Mouse (Mus musculus): ENCODE data around the gene BC049715. TPM values are rescaled to one million over a fixed set of nuclear protein-coding genes. Genes with fewer than 3 reads are reported as not detected.
"Not testable (repeated sequence)": the region's sequence is repeated elsewhere in the genome, so short reads cannot be mapped to it uniquely, and the experiment has no call there.

The BC049715 gene
- polyA plus RNA-seq, 1 experiment from 2014 or later = 1.4 TPM

DNA sequence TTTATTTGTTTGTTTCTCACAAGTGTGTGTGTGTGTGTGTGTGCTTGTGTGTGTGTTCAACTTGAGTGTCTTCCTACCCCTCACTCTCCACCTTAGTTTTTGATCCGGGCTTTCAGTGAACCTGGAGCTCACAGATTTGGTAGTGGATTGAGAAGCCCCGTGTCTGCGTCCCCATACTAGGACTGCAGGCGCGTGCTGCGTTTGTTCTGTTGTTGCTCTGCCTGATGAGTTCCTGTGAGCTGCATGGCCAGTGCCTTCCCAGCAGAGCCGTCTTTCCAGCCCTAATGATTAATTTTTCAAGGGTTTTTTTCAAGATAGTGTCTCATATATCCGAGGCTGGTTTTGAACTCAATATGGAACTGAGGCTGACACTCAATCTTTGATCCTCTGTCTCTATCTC, 31.0 kb downstream of the BC049715 start:
- DNase-seq (ENCODE audit: low spot score) = no peak

DNA sequence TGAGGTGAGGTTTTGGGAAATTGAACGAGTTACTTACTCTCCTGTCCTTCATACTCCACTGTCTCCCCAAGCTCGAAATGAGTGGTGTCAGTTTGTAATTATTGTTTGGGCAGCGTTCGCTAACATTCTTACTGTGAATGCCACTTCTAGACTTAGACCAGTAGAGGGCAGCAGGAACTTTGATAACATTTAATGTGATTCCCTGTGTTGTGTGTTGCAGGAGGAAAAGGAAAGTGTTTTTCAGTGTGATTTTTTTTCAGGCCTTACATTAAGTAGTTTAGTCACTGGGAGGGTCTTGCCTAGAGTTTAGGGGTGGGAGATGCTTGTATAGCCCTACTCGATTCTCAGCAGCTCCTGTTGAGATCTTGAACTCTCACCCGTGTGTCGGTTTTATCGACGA, 33.6 kb downstream of the BC049715 start:
- 47% methylated on average over 9 of the region's 9 CpGs for WGBS
- H3K27me3 ChIP-seq (ENCODE audit: low read depth, poor library complexity, severe bottlenecking) = no peaks in the 10 kb centered on the region
- H3K4me1 ChIP-seq = peaks cover 21% of the 10 kb centered on the region
- H3K36me3 ChIP-seq = no peaks in the 10 kb centered on the region
- H3K27ac ChIP-seq = 0 out of 2 replicates have a peak overlapping the region, but pooled peaks have one; percentile 19
- no peaks in the 10 kb centered on the region for H3K9me3 ChIP-seq (replicated peaks)
- no peak for DNase-seq (ENCODE audit: low spot score)
- no peak overlapping the region for H3K4me3 ChIP-seq

More for the DNA sequence above, 31.0 kb downstream of the BC049715 start:
- Histone ChIP-seq H3K4me3 (no peak overlapping the region), H3K27me3 (ENCODE audit: low read depth, poor library complexity, severe bottlenecking) (no peaks in the 10 kb centered on the region), H3K9me3 (replicated peaks) (no peaks in the 10 kb centered on the region), H3K27ac (peak overlapping the region; percentile 42; the same call in 1 of the 2 replicates), H3K36me3 (no peaks in the 10 kb centered on the region), H3K4me1 (peaks cover 30% of the 10 kb centered on the region)
- 79% methylated on average over 8 of the region's 8 CpGs for WGBS

DNA sequence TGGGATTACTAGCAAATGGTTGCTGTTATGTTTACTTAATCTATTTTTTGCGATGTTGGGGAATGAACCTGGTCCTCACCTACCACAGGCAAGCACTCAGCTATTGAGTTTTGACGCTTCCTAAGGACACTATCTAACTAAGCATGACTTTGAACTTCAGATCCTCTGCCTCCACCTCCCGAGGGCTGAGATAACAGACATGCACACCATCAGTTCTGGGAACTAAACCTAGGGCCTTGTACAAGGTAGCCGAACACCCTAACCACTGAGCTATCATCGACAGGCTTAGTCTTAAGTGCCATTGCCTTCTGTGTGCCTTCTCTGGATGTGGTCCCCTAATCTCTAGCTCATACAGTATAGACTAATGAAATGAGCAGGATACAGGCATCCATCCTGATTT, 37.9 kb downstream of the BC049715 start:
- H3K4me1 ChIP-seq = 0 out of 2 replicates have a peak, but pooled peaks cover 4% of the 10 kb centered on the region
- no peak for DNase-seq (ENCODE audit: low spot score)
- no peak overlapping the region for H3K27ac ChIP-seq
- 94% methylated on average over 5 of the region's 5 CpGs for WGBS
- H3K27me3 ChIP-seq (ENCODE audit: low read depth, poor library complexity, severe bottlenecking) = no peaks in the 10 kb centered on the region
- no peak overlapping the region for H3K4me3 ChIP-seq
- H3K9me3 ChIP-seq (replicated peaks) = no peaks in the 10 kb centered on the region
- H3K36me3 ChIP-seq = no peaks in the 10 kb centered on the region

DNA sequence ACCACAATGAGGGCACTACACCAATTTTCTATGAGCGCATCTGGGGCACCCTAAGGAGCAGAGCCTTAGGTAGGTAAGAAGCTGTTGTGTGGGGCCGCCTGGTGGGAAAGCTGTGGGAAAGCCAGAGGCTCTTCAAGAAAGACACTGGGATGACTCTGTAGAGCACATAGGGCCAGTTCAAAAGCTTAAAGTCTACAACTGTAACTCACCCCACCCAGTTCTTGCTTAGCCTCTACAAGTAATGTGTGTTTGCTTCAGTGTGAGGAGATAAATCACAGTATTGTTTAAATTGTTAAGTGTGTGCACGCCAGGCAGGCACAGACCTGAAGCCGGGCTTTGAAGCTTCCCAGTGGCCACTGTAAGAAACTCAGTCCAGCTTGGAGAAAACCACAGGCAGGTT, 38.7 kb downstream of the BC049715 start:
- Histone ChIP-seq H3K27ac (no peak overlapping the region), H3K9me3 (replicated peaks) (no peaks in the 10 kb centered on the region), H3K27me3 (ENCODE audit: low read depth, poor library complexity, severe bottlenecking) (no peaks in the 10 kb centered on the region), H3K4me1 (0 out of 2 replicates have a peak, but pooled peaks cover 4% of the 10 kb centered on the region), H3K36me3 (no peaks in the 10 kb centered on the region), H3K4me3 (no peak overlapping the region)
- no peak for DNase-seq (ENCODE audit: low spot score)
- 70% methylated on average over 4 of the region's 4 CpGs for WGBS

DNA sequence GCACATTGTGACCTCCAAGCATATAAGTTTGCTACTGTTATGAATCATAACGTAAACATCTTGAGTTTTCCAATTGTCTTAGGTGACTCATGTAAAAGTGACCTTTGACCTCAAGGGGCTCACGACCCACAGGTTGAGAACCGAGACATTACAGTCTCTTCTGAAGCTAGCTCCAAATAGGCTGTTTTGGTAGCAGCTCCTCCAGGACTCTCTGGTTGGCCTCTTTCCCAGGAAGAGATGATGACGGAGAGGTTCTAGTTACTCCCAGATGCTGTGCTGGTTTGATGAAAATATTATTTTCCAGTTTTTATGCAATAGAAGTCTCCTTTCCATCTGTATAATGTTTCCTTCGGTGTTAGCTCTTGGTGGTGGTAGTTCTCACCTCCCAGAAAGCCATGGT, 41.5 kb downstream of the BC049715 start:
- Histone ChIP-seq H3K27me3 (ENCODE audit: low read depth, poor library complexity, severe bottlenecking) (no peaks in the 10 kb centered on the region), H3K4me3 (no peak overlapping the region), H3K9me3 (replicated peaks) (no peaks in the 10 kb centered on the region), H3K4me1 (0 out of 2 replicates have a peak, but pooled peaks cover 4% of the 10 kb centered on the region), H3K27ac (no peak overlapping the region), H3K36me3 (no peaks in the 10 kb centered on the region)
- 85% methylated on average over 5 of the region's 5 CpGs for WGBS
- no peak for DNase-seq (ENCODE audit: low spot score)

DNA sequence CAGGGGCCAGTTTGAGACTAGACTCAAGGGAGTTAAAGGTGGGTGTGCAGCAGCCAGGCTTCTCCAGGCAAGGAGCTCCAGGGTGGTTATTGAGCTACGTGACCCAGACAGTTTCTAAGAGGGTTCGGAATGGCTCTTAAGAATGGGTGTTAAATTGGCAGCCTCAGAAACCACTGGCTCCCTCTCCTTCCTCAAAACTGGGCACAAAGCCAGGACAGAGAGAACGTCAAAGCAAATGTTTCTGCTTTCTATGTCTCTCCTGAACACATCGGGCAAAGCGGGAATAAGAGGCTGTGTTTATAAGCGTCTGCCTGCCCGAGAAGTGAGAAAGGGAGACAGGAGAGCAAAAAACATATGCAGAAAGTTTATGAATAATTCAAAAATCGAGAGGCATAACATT, 47.2 kb downstream of the BC049715 start:
- Histone ChIP-seq H3K4me3 (no peak overlapping the region), H3K27ac (no peak overlapping the region), H3K4me1 (peaks cover 8% of the 10 kb centered on the region), H3K36me3 (no peaks in the 10 kb centered on the region), H3K27me3 (ENCODE audit: low read depth, poor library complexity, severe bottlenecking) (no peaks in the 10 kb centered on the region), H3K9me3 (replicated peaks) (no peaks in the 10 kb centered on the region)
- WGBS = 86% methylated on average over 8 of the region's 8 CpGs
- no peak for DNase-seq (ENCODE audit: low spot score)

DNA sequence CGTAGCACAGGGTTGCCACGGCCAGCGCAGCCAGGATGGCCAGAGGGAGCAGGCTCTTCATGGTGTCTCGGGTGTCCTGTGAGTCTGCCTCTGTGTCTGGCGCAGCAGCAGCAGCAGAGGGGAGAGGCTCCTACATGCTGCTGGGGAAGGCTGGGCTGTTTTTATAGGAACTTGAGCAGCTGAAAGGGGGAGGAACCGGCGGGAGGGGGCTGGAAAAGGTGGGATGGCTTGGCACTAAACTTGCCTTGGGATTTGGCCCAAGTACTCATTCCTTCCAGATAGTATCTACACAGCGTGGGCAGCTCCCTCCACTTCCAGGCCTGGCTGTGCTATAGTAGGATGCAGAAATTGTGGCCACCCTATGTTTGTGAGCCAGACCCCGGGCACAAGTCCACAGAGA, 48.2 kb downstream of the BC049715 start, which contains the start of gene Mgp:
Gene Mgp, minus strand, starts transcription at position 154 of the 400 bp plus-strand sequence.
- 36% methylated on average over 9 of the region's 9 CpGs for WGBS
- peak within 1 kb of the TSS; percentile 53; the same call in 1 of the 2 replicates for H3K27ac ChIP-seq
- peak within 1 kb of the TSS; percentile 7; the same call in 1 of the 2 replicates for H3K4me3 ChIP-seq
- peaks cover 8% of the 10 kb centered on the region for H3K4me1 ChIP-seq
- no peaks in the 10 kb centered on the region for H3K36me3 ChIP-seq
- no peaks in the 10 kb centered on the region for H3K9me3 ChIP-seq (replicated peaks)
- no peak for DNase-seq (ENCODE audit: low spot score)
- no peaks in the 10 kb centered on the region for H3K27me3 ChIP-seq (ENCODE audit: low read depth, poor library complexity, severe bottlenecking)

DNA sequence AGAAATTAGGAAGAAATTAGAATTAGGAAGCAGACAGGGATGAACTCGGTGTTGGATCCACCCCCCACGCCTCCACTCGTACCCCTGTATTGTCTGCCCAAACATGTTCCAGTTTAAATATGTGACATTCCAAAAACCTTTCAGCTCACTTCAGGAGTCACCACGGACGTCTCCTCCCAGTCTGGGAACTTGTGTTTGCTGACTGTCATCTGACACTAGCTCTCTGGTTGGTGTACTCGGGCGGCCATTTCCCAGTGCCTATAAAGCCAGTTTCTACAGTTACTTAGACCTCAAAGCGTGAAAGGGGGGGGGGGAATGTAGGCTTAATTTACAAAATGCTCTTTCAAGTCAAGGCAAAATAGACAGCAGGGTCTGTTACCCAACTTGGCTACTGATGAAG, 54.3 kb downstream of the BC049715 start:
- DNase-seq (ENCODE audit: low spot score) = no peak
- Histone ChIP-seq H3K4me1 (no peaks in the 10 kb centered on the region), H3K9me3 (replicated peaks) (no peaks in the 10 kb centered on the region), H3K36me3 (no peaks in the 10 kb centered on the region), H3K27ac (no peak overlapping the region), H3K27me3 (ENCODE audit: low read depth, poor library complexity, severe bottlenecking) (no peaks in the 10 kb centered on the region), H3K4me3 (no peak overlapping the region)
- WGBS = 67% methylated on average over 8 of the region's 8 CpGs

DNA sequence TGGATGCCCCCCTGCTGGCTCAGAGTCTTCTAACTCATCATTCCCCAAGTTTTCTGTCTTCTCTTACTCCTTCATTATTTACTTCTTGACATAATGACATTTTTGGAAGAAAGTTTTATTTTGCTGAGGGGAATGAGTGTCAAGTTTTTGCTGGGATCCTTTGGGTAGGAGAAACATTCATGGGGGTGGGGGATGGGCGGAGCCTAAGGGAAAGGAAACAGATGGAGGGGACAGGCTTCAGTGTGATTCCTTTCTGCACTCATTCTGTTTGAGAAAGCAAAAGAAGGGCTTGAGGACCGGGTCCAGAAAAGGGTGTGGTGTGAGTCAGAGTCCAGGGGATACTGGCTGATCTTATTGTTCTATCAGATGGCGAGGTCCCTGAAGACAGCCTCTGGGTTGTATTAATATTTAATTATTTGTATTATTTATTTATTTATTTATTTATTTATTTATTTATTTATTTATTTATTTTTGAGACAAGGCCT, 56.0 kb downstream of the BC049715 start:
- Histone ChIP-seq H3K4me3 (no peak overlapping the region), H3K9me3 (replicated peaks) (no peaks in the 10 kb centered on the region), H3K36me3 (no peaks in the 10 kb centered on the region), H3K27ac (no peak overlapping the region), H3K4me1 (no peaks in the 10 kb centered on the region), H3K27me3 (ENCODE audit: low read depth, poor library complexity, severe bottlenecking) (no peaks in the 10 kb centered on the region)
- 88% methylated on average over 3 of the region's 3 CpGs for WGBS
- no peak for DNase-seq (ENCODE audit: low spot score)

DNA sequence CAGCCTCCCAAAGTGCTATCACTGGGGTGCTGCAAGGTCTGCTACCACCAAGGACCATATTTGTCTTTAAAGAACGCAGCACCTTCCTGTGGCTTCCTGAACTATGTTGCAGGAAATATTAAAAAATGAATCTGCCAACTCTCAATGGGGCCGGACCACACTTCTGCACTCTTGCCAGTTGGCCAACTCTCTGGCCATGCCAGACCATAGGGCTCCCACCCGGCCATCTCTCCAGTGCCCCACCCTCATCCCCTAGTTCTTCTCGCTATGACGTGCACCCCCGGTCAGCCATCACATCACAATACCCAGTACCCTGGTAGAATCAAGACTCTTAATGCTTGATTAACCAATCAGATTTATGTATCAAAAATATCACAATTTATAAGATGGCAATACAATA, 56.5 kb downstream of the BC049715 start:
- H3K27ac ChIP-seq = no peak overlapping the region
- H3K4me1 ChIP-seq = no peaks in the 10 kb centered on the region
- no peaks in the 10 kb centered on the region for H3K27me3 ChIP-seq (ENCODE audit: low read depth, poor library complexity, severe bottlenecking)
- H3K9me3 ChIP-seq (replicated peaks) = no peaks in the 10 kb centered on the region
- whole genome bisulfite sequencing = 95% methylated on average over 6 of the region's 6 CpGs
- H3K4me3 ChIP-seq = no peak overlapping the region
- no peaks in the 10 kb centered on the region for H3K36me3 ChIP-seq
- no peak for DNase-seq (ENCODE audit: low spot score)

DNA sequence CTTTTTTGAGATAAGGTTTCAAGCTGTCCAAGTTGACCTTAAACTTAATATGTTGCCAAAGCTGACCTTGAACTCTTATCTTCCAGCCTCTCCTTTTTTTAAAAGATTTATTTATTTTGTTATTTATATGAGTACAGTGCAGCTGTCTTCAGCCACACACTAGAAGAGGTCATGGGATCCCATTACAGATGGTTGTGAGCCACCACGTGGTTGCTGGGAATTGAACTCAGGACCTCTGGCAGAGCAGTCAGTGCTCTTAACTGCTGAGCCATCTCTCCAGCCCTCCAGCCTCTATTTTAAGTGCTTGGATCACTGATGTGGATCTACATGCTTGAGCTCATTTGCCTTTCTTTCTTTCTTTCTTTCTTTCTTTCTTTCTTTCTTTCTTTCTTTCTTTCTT, 57.3 kb downstream of the BC049715 start:
- WGBS = 63% methylated on average over 1 of the region's 1 CpGs
- H3K4me1 ChIP-seq; H3K4me3 ChIP-seq; H3K27me3 ChIP-seq (ENCODE audit: low read depth, poor library complexity, severe bottlenecking); H3K36me3 ChIP-seq; DNase-seq (ENCODE audit: low spot score); H3K9me3 ChIP-seq (replicated peaks); H3K27ac ChIP-seq: not testable (repeated sequence)

DNA sequence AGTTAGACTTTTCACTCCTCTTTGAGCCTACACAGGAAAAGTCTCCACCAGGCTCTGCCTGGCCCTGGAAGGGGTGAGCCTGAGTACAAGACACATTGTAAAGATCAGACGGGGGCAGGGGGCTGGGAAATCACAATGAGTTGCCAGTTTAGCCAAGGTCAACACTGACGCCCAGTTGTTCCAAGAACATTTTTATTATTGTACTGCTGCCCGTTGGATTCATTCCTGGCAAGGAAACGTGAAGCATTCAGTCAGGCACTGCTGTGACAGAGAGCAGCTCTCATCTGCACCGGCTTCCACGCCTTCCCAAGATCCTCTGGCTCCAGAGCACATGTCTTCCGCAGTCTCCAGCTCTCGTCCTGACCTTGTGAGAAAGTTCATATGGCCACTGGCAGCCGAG, 60.4 kb downstream of the BC049715 start:
- no peaks in the 10 kb centered on the region for H3K4me1 ChIP-seq
- 78% methylated on average over 9 of the region's 9 CpGs for WGBS
- no peaks in the 10 kb centered on the region for H3K36me3 ChIP-seq
- H3K4me3 ChIP-seq = no peak overlapping the region
- H3K27ac ChIP-seq = no peak overlapping the region
- H3K9me3 ChIP-seq (replicated peaks) = no peaks in the 10 kb centered on the region
- no peak for DNase-seq (ENCODE audit: low spot score)
- H3K27me3 ChIP-seq (ENCODE audit: low read depth, poor library complexity, severe bottlenecking) = no peaks in the 10 kb centered on the region

DNA sequence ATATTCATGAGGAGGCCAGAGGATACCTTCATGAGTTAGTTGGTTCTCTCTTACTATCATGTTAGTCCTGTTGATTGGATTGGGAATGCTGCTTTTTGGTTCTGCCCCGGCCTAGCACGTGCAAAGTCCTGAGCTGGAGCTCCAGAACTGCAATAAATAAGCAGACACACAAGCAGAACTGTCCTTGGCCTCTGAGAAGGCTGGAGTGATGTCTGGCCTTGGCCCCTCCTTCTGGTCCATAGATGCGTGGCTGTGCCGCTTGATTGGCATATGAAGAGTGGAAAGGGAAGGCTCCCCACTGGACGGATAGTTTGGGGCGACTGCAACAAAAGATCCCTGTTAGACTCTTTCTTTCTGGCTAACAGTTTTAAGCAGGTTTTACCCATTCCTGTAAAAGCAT, 61.6 kb downstream of the BC049715 start:
- WGBS = 90% methylated on average over 6 of the region's 6 CpGs
- no peak for DNase-seq (ENCODE audit: low spot score)
- Histone ChIP-seq H3K27me3 (ENCODE audit: low read depth, poor library complexity, severe bottlenecking) (no peaks in the 10 kb centered on the region), H3K36me3 (no peaks in the 10 kb centered on the region), H3K4me1 (no peaks in the 10 kb centered on the region), H3K27ac (no peak overlapping the region), H3K4me3 (no peak overlapping the region), H3K9me3 (replicated peaks) (no peaks in the 10 kb centered on the region)

DNA sequence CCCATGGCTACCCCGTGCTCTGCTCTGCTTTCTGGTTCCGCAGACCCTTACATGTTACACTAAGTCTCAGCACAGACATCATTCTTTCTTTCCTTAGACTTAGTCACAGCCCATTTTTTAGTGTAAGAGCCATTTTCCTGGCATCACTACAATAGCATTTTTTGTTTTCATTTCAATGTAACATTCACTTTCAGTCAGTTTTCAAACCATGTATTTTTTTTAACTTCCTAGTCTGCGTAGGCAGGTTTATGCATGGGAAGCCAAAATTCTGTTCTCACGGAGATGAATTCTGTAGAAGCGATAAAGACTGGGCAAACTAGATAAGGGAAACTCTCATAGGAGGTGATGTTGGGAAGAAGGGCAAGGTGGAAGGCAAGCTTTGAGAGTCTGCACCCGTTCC, 62.1 kb downstream of the BC049715 start:
- no peak for DNase-seq (ENCODE audit: low spot score)
- H3K27me3 ChIP-seq (ENCODE audit: low read depth, poor library complexity, severe bottlenecking) = no peaks in the 10 kb centered on the region
- no peaks in the 10 kb centered on the region for H3K9me3 ChIP-seq (replicated peaks)
- H3K4me3 ChIP-seq = no peak overlapping the region
- no peak overlapping the region for H3K27ac ChIP-seq
- H3K4me1 ChIP-seq = no peaks in the 10 kb centered on the region
- no peaks in the 10 kb centered on the region for H3K36me3 ChIP-seq
- 95% methylated on average over 6 of the region's 6 CpGs for WGBS

Data from limb, embryonic 10.5 days (tissue).